Mouse (Mus musculus): ENCODE data around the gene Ak2. TPM values are rescaled to one million over a fixed set of nuclear protein-coding genes. Genes with fewer than 3 reads are reported as not detected.

Gene Ak2
- polyA plus RNA-seq, 1 experiment from 2014 or later, result 108 TPM

DNA sequence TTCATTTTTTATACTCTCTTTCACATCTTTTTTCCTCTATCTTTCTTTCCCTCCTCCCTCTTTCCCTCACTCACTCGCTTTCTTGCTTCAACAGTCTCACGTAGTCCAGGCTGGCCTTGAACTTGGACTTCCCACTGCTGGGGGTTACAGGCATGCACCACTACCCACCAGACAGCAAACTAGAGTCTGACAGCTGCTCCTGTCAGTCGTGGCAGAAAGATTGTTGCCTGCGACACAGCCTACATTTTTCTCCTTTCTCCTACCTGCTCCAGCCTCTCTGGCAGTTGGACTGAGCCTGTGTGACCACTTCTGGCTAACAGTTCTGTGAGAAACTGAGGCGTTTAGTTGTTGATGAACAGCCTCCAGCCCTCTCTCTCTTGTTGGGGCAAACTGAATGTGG is 63.8 kb downstream of the Ak2 start:
- Histone ChIP-seq H3K4me3 (replicated peaks) (no peak overlapping the region), H3K27me3 (peaks cover 17% of the 10 kb centered on the region), H3K9me3 (no peaks in the 10 kb centered on the region), H3K9ac (replicated peaks) (no peak overlapping the region), H3K27ac (no peak overlapping the region), H3K36me3 (no peaks in the 10 kb centered on the region), H3K4me1 (replicated peaks) (peaks cover 26% of the 10 kb centered on the region), H3K4me2 (replicated peaks) (no peak overlapping the region)
- ATAC-seq, result no peak
- 87% methylated on average over 5 of the region's 5 CpGs for WGBS

DNA sequence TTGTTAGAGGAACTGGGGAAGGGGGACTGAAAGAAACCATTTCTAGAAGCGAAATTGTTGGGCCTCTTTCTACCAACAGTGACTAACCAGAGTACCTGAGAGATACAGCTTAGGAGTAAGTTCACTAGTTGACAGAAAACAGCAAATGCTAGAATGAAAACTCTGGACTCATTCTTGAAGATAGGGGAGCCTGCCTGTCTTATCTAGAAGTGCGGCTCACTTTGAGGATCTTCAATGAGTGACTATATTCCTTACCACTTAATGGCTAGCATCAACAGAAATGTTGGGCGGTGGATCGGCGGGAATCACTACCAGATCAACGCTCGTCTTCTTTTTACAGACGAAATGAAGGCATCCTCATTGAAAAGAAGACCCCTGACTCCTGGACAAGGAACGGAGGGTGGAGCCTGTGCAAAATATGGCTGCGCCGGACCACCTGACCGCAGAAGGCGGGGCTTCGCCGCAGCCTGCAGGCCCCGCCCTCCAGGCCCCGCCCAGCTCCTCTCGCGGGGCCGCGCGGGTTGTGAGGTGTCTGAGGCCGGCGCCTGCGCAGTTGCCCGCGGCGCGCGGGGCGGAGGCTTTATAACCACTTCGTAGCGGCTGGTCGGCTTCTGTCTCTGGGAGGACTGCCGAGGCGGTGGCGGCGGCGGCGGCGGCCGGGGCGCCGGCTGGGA is 65.9 kb downstream of the Ak2 start:
- Histone ChIP-seq H3K27ac (peak overlapping the region; percentile 95), H3K4me3 (replicated peaks) (peak overlapping the region; percentile 96), H3K9me3 (no peaks in the 10 kb centered on the region), H3K9ac (replicated peaks) (peak overlapping the region; percentile 98), H3K4me2 (replicated peaks) (peak overlapping the region; percentile 98), H3K27me3 (0 out of 2 replicates have a peak, but pooled peaks cover 5% of the 10 kb centered on the region), H3K36me3 (no peaks in the 10 kb centered on the region), H3K4me1 (replicated peaks) (peaks cover 39% of the 10 kb centered on the region)
- WGBS, result 4% methylated on average over 41 of the region's 44 CpGs
- ATAC-seq, result peak; percentile 95

DNA sequence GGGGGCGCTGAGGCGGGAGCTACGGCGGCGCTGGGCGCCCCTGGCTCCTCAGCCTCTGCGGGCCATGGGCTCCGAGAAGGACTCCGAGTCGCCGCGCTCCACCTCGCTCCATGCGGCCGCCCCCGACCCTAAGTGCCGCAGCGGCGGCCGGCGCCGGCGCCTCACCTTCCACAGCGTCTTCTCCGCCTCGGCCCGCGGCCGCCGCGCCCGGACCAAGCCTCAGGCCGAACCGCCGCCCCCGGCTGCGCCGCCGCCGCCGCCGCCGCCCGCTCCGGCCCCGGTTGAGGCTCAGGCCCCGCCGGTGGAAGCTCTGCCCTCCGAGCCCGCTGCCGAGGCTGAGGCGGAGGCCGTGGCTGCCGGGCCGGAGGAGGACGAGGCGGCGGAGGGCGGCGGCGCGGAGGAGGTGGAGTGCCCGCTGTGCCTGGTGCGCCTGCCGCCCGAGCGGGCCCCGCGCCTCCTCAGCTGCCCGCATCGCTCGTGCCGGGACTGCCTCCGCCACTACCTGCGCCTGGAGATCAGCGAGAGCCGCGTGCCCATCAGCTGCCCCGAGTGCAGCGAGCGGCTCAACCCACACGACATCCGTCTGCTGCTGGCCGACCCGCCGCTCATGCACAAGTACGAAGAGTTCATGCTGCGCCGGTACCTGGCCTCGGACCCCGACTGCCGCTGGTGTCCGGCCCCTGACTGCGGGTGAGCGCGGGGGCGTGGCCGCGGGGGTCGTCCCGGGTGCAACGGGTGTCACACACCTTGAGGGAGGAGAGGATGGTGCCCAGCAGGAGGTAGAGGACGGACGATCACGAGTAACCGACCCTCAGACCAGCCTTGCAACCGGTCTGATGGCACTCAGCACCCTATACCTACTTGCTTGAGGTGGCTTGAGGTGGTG is 66.7 kb downstream of the Ak2 start, which contains the start of gene Rnf19b:
Gene Rnf19b, plus strand, starts transcription at position 65 of the 886 bp plus-strand sequence.
- Histone ChIP-seq H3K27ac (peak within 1 kb of the TSS; percentile 95), H3K4me3 (replicated peaks) (peak within 1 kb of the TSS; percentile 96), H3K27me3 (no peaks in the 10 kb centered on the region), H3K36me3 (no peaks in the 10 kb centered on the region), H3K4me1 (replicated peaks) (peaks cover 39% of the 10 kb centered on the region), H3K9me3 (no peaks in the 10 kb centered on the region), H3K9ac (replicated peaks) (peak within 1 kb of the TSS; percentile 98), H3K4me2 (replicated peaks) (peak within 1 kb of the TSS; percentile 98)
- under 1% methylated on average over 62 of the region's 107 CpGs for WGBS
- ATAC-seq, result peak; percentile 72

DNA sequence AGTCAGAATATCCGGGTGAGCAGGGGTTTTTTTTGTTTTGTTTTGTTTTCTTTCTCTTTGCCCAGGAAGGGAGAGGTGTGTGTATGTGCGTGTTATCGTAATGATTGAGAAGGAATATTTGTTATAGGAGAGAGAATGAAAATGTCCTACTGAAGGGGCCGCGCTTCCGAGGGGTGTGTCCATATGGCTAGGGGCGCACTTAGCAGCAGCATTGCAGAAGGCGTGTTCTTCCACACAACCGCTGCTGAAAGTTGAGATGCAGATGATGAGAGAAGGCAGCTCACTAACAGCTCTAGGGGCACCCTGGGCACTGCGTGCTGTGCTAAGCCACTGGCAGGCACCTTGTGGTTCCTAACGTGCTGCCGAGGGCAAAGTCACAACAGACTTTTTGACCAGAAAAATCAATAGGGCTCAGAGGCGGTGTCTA is 67.4 kb downstream of the Ak2 start:
- Histone ChIP-seq H3K4me2 (replicated peaks) (peak overlapping the region; percentile 98), H3K36me3 (no peaks in the 10 kb centered on the region), H3K4me3 (replicated peaks) (peak overlapping the region; percentile 96), H3K27ac (peak overlapping the region; percentile 95), H3K9me3 (no peaks in the 10 kb centered on the region), H3K27me3 (no peaks in the 10 kb centered on the region), H3K4me1 (replicated peaks) (peaks cover 39% of the 10 kb centered on the region), H3K9ac (replicated peaks) (peak overlapping the region; percentile 98)
- WGBS, result 3% methylated on average over 13 of the region's 13 CpGs
- ATAC-seq, result no peak

DNA sequence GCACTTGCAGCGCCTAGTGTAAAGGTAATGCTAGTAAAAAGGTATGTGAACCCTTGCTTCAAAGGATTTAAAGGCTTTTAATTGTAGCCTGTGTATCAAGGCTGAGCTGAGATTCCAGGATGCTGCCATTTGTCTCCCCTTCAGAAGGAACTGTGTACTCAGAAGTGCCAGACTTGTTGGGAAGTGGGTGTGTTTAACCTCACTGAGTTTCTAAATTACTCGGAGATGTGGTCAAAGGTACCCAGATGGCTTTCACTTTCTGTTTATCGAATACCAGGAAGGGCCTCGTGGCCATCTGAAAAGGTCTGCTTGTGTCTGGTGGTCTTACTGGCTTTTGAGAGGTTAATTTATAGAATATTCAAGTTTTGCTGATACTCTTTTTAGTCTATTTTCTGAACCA is 68.2 kb downstream of the Ak2 start:
- no peak for ATAC-seq
- peak overlapping the region; percentile 98 for H3K9ac ChIP-seq (replicated peaks)
- H3K4me1 ChIP-seq (replicated peaks), result peaks cover 39% of the 10 kb centered on the region
- H3K27me3 ChIP-seq, result no peaks in the 10 kb centered on the region
- H3K27ac ChIP-seq, result no peak overlapping the region
- H3K36me3 ChIP-seq, result no peaks in the 10 kb centered on the region
- H3K4me3 ChIP-seq (replicated peaks), result peak overlapping the region; percentile 96
- H3K9me3 ChIP-seq, result no peaks in the 10 kb centered on the region
- WGBS, result 61% methylated on average over 4 of the region's 4 CpGs
- H3K4me2 ChIP-seq (replicated peaks), result peak overlapping the region; percentile 98

Other genes starting within 250 kb of the Ak2 start
- gene A3galt2, start 236.6 kb upstream of the Ak2 start, polyA plus RNA-seq (2015; fragmentation: Nextera tagmentation; extraction: Ambion mirVana), result 0.23 and 0.58 TPM in 2 replicates
- gene Zfp362, start 185.9 kb upstream of the Ak2 start, polyA plus RNA-seq (2015; fragmentation: Nextera tagmentation; extraction: Ambion mirVana), result 38.8 and 44.0 TPM in 2 replicates
- gene Trim62, start 108.4 kb upstream of the Ak2 start, polyA plus RNA-seq (2015; fragmentation: Nextera tagmentation; extraction: Ambion mirVana), result 11.3 and 15.9 TPM in 2 replicates
- 17.4 and 21.3 TPM in 2 replicates for gene Azin2, start 29.5 kb upstream of the Ak2 start, polyA plus RNA-seq (2015; fragmentation: Nextera tagmentation; extraction: Ambion mirVana)
- gene Rnf19b, start 66.3 kb downstream of the Ak2 start, polyA plus RNA-seq (2015; fragmentation: Nextera tagmentation; extraction: Ambion mirVana), result 21.5 and 22.1 TPM in 2 replicates
- gene Tmem54, start 113.6 kb downstream of the Ak2 start, polyA plus RNA-seq (2015; fragmentation: Nextera tagmentation; extraction: Ambion mirVana), result not detected in 2 replicates
- gene Hpca, start 130.1 kb downstream of the Ak2 start, polyA plus RNA-seq (2015; fragmentation: Nextera tagmentation; extraction: Ambion mirVana), result 17.1 and 17.9 TPM in 2 replicates
- gene Fndc5, start 145.0 kb downstream of the Ak2 start, polyA plus RNA-seq (2015; fragmentation: Nextera tagmentation; extraction: Ambion mirVana), result 1.9 and 2.0 TPM in 2 replicates
- gene S100pbp, start 197.8 kb downstream of the Ak2 start, polyA plus RNA-seq (2015; fragmentation: Nextera tagmentation; extraction: Ambion mirVana), result 19.9 and 21.3 TPM in 2 replicates
- 102 and 115 TPM in 2 replicates for gene Yars, start 197.8 kb downstream of the Ak2 start, polyA plus RNA-seq (2015; fragmentation: Nextera tagmentation; extraction: Ambion mirVana)